Mouse (Mus musculus): ENCODE results near the gene Hmgb1. TPM values are rescaled to one million over a fixed set of nuclear protein-coding genes. Genes with fewer than 3 reads are reported as not detected.

Hmgb1 gene
- polyA plus RNA-seq, 1 experiment, result 30.2 TPM

DNA sequence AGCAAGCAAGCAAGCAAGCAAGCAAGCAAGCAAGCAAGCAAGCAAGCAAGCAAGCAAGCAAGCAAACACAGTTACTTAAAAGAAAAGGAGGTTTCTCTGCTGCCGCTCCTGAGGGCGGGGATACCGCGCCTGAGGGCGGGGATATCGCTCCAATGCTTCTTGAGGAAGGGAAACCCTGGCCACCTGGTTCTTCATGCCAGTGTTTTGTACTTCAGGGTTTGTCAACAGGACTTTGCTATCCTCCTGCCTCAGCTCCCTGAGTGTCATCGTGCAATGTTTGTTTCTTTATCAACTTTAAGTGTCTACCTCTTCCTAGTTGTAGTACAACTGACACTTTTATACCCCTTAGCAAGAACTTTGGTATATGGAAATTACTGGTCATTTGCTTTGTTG lies 104.5 kb downstream of the Hmgb1 start:
- 29% methylated on average over 7 of the region's 7 CpGs for WGBS
- DNase-seq (ENCODE audit: low read depth, low spot score), result no peak

DNA sequence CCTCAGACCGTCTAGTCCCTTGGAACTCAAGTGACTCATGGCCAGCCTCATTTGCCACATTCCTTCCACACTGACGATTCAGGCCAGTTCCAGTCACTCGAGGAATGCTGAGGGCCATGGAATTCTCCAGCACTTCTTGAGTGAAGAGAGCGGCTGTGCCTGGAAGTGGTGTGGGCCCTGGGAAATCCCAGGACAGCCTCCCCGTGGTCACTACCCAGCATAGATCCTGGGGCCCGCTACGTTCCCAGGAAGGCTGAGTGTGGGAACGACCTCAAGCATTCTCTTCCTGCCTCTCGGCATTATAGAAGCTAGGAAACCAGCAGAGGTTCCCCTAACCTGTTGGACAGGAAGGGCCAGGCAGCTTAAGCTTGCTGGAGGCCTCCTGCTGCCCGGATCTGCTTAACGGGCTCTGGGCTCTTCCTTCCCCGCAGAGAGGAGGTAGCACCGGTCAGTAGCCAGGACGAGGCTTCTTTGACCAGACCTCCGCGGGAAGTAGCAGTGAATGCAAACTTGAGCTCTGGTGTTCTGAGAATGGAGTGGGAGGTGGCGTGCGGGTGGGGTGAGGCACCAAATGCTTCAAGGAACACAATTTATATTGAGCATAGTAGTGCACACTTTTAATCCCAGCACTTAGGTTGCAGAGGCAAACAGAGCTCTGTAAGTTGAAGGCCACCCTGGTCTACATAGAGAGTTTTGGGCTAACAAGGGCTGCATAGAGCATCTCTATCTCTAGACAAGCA lies 105.1 kb downstream of the Hmgb1 start:
- no peak for DNase-seq (ENCODE audit: low read depth, low spot score)
- WGBS, result 22% methylated on average over 18 of the region's 18 CpGs

DNA sequence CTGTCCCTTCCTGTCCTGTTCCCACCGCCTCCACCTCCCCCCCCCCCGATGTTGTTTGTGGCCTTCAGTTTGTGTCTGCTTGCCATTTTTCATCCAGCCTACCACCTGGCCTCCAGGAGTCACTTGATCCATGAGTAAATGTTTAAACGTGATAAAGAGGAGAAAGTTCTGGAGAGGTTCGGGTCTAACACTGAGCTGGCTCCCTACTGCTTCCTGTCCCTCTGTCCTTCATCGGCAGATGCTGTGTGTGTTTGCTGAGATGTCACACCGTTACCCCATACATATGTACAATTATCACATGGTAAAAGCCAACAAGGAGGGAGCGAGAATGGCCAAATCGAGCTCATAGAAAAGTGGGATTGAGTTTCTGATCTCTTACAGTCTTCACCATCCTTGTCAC lies 107.2 kb downstream of the Hmgb1 start:
- no peak for DNase-seq (ENCODE audit: low read depth, low spot score)
- WGBS, result 71% methylated on average over 8 of the region's 8 CpGs

DNA sequence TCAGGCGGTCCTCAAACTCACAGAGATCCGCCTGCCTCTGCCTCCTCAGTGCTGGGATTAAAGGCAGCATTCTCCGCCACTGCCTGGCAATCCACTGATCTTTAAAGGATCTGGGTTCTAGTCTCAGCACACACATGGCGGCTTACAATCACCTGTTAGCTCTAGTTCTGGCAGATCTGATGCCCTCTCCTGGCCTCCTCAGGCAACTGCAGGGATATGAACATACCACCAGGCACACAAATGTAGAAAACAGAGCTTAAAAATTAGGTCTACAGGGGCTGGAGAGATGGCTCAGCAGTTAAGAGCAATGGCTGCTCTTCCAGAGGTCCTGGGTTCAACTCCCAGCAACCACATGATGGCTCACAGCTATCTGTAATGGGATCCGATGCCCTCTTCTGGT lies 112.7 kb downstream of the Hmgb1 start:
- 99% methylated on average over 5 of the region's 5 CpGs for WGBS
- no peak for DNase-seq (ENCODE audit: low read depth, low spot score)

DNA sequence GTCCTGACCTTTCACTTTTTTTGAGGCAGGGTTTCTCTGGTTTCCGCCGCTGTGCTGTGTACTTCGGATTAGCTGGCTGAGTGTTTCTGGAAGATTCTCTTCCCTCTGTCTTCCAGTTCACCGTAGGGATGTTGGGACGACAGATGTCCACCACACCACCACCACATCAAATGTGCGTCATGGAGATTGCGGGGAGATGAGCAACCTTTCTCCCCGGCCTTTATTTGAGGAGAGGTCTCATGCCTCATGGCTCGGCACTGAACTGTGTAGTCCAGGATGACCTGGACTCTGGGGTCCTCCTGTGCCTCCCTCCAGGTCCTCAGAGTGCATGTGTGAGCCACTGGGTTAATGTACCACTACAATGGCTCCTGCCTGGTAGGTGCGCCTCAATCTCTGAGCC lies 115.5 kb downstream of the Hmgb1 start:
- no peak for DNase-seq (ENCODE audit: low read depth, low spot score)
- 93% methylated on average over 10 of the region's 10 CpGs for WGBS

DNA sequence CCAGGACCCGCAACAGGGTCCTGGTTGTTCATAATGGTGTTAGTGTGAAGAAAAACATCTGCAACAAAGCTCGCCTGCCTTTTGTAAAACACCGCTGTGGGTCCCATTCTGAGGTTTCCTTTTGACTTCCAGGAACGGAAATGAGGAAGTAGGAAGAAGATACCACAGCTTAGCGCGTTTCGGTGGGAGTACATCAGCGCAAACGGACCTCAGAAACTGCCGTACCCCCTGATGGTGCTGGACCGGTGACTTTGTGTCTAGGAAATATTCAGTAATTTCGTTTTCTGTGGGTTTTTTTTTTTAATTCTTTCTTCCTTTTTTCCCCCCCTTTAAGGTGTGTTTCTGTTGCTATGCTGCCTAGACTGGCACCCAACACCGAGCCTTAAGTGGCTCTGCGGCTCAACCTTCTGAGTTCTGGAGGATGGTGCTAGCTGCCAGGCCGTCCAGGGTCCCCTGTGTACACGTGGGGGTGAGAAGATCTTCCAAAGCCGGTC lies 116.0 kb downstream of the Hmgb1 start:
- WGBS, result 77% methylated on average over 17 of the region's 17 CpGs
- no peak for DNase-seq (ENCODE audit: low read depth, low spot score)

DNA sequence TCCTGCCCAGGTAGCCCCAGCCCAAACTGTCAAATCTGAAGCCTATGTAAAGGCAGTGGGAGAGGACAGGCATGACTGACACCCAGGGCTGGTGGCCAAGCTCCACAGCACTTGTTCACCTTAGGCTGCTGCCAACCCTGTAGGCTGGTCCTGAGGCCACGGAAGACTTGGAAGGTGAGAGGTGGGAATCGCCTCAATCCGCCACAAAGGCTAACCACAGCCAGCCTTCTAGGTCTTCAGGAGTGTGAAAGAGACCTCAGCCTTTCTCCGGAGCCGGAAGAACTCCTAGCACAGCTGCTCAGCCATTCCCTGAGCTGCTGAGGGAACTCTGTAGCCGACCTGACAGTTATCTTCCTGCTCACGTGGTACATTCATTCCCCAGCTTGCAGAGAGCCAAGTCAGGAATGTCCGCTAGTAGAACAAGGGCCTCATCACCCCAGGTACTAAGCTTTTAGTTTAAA lies 116.8 kb downstream of the Hmgb1 start:
- no peak for DNase-seq (ENCODE audit: low read depth, low spot score)

DNA sequence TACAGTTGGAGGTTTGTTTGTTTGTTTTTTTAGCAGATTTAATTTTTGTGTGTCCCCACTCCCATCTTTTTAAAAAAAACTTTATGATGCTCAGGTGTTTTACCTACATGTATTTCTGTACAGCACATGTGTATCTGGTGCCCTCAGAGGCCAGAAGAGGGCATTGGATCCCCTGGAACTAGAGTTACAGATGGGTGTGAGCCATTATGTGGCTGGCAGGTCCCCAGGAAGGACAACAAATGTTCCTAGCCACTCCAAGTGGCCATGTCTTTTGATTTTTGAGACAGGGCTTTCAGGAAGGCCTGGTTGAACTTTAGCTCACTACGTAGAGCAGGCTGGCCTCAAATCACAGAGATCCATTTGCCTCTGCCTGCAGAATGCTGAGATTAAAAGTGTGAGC lies 121.5 kb downstream of the Hmgb1 start:
- no peak for DNase-seq (ENCODE audit: low read depth, low spot score)

More for the DNA sequence above, 116.8 kb downstream of the Hmgb1 start:
- WGBS, result 73% methylated on average over 8 of the region's 8 CpGs

DNA sequence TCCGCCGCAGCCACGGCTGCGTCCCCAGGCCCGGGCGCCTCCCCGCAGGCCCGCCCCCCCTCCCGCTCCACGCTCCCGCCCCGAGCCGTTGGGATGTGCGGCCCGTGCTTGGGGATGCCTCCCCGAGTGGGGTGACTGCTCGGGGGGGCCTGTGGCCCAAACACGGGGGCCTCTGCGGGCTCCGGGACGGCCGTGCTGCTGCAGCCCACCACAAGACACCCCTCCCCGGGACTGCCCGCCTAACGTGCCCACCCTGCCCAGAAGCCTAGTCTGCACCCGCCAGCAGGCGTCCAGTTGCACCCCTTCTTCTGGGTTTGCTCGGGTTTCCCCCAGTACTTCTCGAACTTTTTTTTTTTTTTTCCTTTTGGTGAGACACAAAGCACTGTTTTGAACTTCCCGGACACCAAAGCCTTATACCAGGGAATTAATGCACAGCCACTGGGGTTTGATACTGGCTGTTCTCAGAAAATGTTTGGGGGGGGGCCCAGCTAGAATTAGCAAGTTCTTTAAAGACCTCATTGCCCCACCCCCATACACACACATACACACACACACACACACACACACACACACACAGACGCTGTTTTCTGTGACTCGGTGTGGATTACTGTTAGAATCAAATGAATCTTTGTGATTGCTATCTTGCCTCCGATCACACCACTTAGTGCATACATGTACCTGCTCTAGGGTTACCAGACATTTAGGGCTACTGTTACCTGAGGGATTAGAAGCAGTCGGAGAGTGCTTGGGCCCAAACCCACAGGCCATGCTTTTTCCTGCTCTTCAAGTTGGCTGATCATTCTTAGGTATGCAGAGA lies 130.7 kb downstream of the Hmgb1 start:
- WGBS, result 7% methylated on average over 32 of the region's 34 CpGs
- no peak for DNase-seq (ENCODE audit: low read depth, low spot score)

More for the DNA sequence above, 121.5 kb downstream of the Hmgb1 start:
- 50% methylated on average over 1 of the region's 1 CpGs for WGBS

DNA sequence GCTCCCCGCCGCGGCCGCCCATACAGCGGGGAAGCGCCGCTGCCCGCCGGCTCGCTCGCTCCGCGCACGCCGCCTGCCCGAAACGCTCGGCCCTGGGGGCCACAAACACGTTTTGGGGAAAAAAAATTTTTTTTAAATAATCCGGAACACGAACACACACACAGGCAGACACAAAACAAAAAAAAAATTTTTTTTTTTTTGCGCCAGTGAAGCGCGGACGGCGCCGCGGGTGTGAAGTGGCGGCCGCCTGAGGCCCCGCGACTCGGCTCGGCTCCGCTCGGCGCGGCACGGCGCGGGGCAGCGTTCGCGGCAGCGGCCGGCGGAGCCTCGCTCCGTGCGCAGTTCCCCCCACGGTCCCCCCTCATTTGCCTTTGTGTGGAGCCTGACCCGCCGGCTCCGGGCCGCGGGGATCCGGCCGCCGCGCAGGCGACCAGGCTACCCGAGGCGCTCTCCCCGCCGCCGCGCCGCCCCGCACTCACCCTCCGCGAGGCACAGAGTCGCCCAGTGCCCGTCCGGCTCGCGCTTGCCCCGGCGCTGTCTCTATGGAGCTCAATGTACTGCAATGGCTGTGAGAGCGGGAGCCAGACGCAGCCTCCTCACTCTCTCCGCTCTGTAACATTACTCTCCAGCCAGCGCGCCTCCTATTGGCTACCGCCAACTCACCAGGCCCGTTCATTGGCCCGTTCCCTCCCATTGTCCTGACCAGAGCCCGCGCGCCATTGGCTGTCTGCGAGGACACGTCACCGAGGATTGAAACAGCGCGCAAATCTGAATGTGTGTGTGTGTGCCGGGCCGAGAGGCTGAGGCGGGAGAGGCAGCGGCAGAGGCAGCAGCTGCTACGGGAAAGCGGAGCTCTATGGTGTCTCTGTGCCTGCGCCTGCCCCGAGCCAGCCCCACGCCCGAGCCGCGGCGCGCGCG lies 131.6 kb downstream of the Hmgb1 start:
- peak; percentile 97 for DNase-seq (ENCODE audit: low read depth, low spot score)
- under 1% methylated on average over 96 of the region's 110 CpGs for WGBS

DNA sequence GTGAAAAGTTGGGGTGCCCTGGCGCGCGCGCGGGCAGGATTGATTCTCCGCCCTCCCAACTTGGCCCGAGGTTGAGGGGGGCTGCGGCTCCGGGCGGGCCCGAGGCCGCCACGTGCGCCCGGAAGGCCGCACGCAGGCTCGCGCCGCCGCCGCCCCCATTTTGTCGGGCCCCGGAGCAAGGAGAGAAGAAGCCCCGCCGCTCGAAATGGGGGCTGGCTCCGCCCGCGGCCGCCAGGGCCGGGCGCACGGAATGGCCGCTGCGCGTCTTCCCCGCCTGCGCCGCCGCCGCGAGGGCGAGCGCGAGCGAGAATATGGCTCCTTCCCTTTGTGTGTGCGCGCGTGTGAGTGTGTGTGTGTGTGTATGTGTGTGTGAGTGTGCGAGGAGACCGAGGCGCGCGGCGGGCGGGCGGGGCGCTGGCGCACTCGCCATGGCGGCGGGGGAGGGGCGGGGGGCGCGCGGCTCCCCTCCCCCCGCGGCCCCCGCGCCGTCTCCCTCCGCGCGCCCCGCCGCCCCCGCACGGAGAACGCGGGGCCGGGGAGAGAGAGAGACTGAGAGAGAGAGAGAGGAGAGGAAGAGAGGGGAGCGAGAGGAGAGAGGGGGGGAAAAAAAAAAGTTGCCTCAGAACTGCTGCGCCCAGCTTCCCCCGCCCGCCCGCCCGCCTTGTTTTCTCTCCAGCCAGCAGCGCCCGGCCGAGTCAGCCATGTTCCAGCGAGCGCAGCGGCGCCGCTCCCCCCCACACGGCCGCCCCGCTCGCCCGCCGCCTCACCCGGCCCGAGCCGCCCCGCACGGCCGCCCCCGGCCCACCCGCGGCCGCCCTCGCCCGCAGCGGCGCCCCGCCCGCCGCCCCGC lies 132.5 kb downstream of the Hmgb1 start:
- DNase-seq (ENCODE audit: low read depth, low spot score), result no peak
- under 1% methylated on average over 98 of the region's 120 CpGs for WGBS

DNA sequence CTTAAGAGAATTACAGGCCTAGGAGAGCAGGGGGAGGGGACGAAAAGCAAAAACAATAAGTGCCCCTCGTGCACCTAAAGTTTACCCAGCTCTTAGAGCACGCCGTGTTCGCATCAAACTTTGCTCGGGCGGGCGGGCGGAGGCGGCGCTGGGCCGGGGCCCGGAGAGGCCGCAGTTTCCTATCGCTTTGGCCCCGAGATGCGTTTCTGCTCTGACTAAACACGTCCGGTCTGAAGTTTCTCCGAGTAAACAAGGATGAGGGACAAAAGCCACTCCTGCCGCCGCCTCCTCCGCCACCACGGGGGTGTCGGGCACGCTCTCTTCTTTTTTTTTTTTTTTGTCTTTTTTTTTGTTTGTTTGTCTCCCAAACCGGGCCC lies 133.1 kb downstream of the Hmgb1 start:
- 1% methylated on average over 27 of the region's 27 CpGs for WGBS
- DNase-seq (ENCODE audit: low read depth, low spot score), result no peak

DNA sequence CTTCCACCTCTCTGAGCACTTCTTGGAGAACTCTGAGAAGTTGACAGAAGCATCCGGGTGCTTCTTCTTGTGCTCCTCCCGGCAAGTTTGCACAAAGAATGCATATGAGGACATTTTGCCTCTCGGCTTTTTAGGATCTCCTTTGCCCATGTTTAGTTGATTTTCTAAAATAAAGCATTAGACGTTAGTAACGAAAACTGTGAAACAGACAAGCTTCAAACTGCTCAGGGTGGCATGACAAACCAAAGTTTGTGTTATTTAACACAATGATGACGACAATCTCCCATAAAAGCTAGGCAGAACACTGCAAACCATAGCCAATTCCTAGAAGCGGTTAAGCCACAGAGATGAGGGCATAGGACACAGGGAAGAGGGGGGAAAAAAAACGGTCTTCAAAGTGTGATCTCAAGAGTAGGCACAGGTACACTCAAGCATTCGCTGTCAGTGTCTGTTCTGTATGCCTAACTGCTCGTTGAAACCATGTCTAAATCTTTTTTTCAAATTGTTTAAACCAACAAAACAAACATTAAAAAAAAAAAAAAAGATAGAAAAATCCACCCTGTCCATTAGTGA lies 133.6 kb downstream of the Hmgb1 start:
- 2% methylated on average over 10 of the region's 10 CpGs for WGBS
- no peak for DNase-seq (ENCODE audit: low read depth, low spot score)

DNA sequence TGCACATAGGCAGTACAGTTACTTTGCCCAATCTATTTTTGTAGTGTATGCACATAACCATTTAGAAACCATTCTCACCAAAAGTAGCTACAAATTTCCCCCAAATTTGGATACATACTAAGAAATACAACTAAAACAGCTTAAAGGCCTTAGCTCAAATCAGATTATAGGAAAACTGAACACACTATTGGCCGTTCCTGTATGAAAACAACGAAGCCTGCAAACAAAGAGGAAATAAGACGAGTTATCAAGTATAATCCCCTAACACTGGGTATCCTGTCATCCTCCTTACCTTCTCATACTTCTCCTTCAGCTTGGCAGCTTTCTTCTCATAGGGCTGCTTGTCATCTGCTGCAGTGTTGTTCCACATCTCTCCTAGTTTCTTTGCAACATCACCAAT lies 134.9 kb downstream of the Hmgb1 start:
- DNase-seq (ENCODE audit: low read depth, low spot score), result no peak
- WGBS, result 55% methylated on average over 3 of the region's 3 CpGs

DNA sequence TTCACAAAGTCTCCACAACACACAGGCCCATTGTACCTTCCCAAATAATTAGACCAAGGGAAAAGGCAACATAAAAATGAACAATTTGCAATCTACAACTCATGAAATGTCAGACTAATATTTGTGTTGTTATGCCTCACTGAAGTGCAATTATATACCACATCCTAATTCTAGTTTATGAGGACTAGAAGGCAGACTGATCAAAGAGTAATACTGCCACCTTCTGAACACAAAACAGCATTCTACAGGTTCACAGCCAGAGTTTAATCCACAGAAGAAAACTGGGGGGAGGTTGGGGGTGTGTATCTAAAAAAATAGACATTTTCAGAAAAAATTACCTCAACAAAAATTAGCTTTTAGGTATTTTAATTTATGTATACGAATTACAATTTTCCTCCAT lies 135.3 kb downstream of the Hmgb1 start:
- DNase-seq (ENCODE audit: low read depth, low spot score), result no peak
- WGBS, result 80% methylated on average over 1 of the region's 1 CpGs

DNA sequence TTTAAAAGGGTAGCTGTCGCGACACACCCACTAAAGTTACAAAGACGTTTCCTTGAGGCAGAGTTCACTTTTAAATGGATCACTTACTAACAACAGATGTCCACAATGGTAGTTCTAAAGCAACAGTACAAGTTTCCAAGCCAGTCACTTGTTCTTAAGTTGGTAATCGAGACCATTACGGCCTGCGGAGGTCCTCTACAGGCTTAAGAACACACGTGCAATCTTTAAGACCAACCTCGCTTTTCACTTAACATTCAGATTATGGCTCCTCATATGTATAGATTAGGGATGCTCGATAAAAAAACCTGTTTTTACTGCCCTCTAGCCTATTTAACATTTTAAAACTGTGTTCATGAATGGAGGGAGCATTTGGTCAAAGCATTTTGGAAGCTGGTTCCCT lies 137.6 kb downstream of the Hmgb1 start:
- WGBS, result 74% methylated on average over 9 of the region's 9 CpGs
- no peak for DNase-seq (ENCODE audit: low read depth, low spot score)

DNA sequence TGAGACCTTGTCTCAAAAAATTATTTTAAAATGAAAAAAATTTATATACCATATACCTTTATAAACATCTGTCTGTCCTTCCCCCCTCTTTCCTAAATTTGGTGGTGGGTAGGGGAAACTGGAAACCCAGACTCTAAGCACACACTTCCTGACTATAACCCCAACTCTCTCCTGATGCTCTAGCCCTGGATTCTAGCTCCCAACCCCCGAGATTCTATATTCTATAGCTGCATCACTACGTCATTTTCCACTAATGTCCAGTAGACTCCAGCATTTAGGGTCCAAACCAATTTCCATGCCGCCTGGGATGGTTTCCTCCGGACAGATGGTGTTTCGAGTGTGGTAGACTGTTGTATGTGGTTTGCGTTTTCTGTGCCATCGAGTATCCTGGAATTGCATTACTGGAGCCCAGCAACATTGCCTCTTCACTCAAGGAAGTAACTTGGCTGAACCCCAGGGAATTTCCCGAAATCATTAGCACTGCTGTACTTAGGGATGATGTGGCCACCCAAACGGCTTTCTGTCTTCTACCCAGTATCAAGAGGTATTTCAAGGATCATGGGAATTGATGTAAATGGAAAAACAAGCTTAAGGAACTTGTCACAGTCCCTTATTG lies 138.7 kb downstream of the Hmgb1 start:
- 80% methylated on average over 9 of the region's 9 CpGs for WGBS
- DNase-seq (ENCODE audit: low read depth, low spot score), result no peak

DNA sequence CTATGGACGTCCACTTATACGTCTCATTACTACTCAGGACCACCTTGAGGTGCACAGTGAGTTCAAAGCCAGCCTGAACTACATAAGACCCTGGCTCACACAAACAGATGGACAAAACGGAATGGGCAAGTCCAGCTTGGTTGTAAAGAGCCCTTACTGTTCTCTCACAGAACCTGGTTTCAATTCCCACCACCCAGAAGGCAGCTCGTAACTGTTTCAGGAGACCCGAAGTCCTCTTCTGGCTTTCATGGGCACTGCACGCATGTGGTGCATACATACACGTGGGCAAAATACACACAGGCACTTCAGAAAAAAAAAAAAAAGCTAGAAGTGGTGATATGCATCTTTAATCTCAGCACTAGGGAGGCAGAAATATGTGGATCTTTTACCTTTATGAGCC lies 139.2 kb downstream of the Hmgb1 start:
- DNase-seq (ENCODE audit: low read depth, low spot score), result no peak
- 85% methylated on average over 7 of the region's 7 CpGs for WGBS
